Mouse (Mus musculus): ENCODE measurements around the gene Gm49776.

DNA sequence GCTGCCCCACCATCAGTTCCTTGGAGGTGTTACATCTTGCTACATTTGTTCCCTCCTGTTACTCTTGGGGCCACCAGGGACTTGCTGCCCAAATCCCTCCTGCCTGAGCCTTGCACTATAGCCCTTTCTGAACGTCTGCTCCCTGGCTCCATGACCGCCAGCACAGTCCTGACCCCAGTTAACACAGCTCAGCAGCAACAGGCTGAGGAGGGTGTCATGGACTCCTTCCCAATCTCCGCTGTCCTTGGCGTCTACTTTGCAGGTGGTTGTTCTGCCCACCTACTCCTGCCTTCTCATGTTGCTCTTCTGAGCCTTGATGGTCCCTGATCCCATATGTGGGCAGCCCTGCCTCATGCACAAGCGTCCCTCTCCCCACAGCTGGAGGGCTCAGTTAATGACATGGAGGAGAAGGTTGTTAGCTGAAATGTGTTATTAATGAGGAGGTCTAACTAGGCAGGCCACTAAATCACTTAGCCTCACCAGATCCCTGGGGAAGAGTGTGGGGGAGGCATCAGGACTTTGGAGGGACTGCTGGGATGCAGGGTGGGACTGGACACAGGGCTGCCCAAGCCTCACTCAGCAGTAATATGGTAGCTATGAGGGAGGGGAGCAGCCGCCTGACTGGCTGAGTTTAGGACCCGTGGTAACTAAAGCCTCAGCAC, 54.6 kb downstream of the Gm49776 start:
- no peak for TF ChIP-seq GATA1 (IDR thresholded peaks at IDR 0.05; ENCODE audit: low read length)
- TF ChIP-seq TAL1 (IDR thresholded peaks at IDR 0.05; ENCODE audit: low read length): 0 out of 3 replicates have a peak, but pooled peaks have one; percentile 2

Measured in erythroblast, embryonic 14.5 days (primary cell).